Mouse (Mus musculus): ENCODE data around the gene Cyp8b1.

DNA sequence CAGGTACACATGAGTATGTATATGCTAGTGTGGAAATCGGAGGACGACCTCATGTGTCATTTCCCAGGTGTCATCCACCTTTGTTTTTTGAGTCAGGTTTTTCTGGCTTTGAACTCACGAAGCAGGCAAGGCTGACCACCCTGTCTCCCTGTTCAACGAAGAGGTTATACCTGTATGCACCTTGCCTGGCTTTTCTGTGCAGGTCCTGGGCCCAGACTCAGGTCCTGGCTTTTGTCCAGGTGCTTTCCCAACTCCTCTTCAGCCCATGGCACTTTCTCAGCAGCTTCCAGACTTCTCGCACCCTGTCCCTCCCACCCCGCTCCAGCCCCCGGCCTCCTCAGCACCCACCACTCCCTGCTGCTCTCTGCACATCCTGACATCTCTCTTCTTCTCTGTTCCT lies 4.9 kb downstream of the Cyp8b1 start:
- TF ChIP-seq CTCF (IDR thresholded peaks at IDR 0.05; ENCODE audit: control insufficient read depth, insufficient read depth, insufficient read length) (no peak), MAX (IDR thresholded peaks at IDR 0.05) (no peak)

All from C2C12 (cell line).